Mouse (Mus musculus) embryonic stem cell, embryonic (primary cell): ENCODE data around the gene Chst5.

ENCODE experiments used
- CTCF ChIA-PET, 4 experiments: fragments of 300-600 bp in 2 of 4; fragments of 350-600 bp in 2 of 4; sonication (Branson Sonifier 250); formaldehyde crosslinking; loops; one replicate each; lab custom pipeline; 2022; ENCODE audit warnings: inconsistent platforms in 2 of 4; lab: Charles Lee
- POLR2A ChIA-PET, 4 experiments: fragments of 300-600 bp in 2 of 4; fragments of 350-600 bp in 2 of 4; sonication (Branson Sonifier 250); formaldehyde crosslinking; loops; one replicate each; lab custom pipeline; 2022; ENCODE audit warnings: antibody characterized with exemption in 4 of 4, inconsistent platforms in 1 of 4; lab: Charles Lee

Chst5 gene

DNA sequence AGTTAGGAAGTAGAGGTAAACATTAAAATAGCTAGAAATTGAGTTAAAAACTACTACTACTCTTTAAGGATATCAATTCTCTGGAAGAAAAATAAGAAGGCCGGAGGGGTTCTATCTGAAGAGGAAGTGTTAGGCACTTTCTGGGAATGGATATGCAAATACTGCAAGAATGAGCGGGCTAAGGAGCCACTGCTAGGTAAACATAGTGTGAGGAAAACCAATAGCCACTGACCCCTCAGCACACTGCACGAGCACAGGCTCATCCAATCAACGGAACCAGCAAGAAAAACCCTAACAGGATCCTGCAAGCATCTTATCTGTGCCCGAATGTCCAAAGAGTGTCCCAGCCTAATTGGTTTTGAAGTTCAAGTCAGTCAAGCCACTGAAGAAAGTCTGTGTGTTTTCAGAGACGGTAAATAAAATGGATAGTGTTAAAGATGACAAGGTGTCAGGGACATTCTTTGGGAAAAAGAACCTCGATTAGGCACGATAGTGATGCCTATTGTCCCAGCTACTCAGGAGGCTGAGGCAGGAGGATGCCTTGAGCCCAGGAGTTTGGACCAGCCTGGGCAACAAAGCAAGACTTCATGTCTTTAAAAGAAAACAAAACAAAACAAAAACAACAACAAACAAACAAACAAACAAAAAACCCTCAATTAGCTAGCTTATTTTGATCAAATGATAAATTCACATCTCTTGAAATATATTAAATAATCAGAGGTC lies 45.0 kb downstream of the Chst5 start:
- CTCF ChIA-PET: no interaction called here
- POLR2A ChIA-PET: interaction anchor here in 3 of 4 experiments (0.6 to 1.5 kb wide), 6 partner anchors 11 to 185 kb away, joined by 3 to 8 read pairs (median 4); partner anchors contain the start of gene Cfdp1 (in 1 of the 3)

DNA sequence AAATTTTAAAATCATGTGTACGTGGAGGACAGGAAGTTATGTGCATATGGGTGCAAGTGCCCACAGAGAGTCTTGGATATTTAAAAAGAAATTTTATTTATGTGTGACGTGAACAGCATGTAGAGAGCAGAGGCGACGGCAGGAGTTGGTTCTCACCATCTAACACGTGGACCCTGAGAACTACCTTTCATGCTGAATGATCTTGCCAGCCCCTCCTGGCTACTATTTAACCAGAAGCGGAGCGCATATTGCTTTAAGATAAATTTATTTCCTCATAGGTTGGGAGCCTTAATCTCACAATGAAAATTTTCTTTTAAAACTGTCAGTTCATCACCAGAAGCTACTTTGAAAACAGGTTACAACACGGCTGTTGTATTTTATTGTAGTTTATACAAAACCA lies 45.6 kb downstream of the Chst5 start:
- POLR2A ChIA-PET: interaction anchor here in 2 of 4 experiments (0.7 to 1.5 kb wide), 3 partner anchors 11 to 35 kb away, joined by 3 to 4 read pairs (median 3); partner anchors contain the start of gene Cfdp1 (in 1 of the 2)
- CTCF ChIA-PET: no interaction called here

DNA sequence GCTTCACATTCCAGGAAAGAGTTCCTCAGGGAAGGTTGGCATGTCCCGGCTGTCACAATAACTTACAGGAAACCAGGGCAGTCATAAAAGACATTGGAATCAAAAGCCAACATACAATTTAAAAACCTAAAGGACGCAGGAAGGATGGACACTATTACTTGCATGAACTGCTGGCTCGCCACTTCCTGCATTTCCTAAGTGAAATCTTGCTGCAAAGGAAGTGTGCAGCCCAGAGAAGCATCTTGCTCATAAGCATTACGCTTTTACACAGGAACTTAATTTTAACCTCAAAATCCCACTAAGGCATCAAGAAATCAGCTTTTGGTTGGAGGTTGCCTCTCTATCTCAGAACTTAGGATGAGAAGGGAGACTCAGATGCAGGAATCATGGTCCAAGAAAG lies 47.0 kb downstream of the Chst5 start:
- CTCF ChIA-PET: interaction anchor here in 2 of 4 experiments (0.5 to 0.9 kb wide), 3 partner anchors 18 to 705 kb away, joined by 5 to 18 read pairs (median 8); no protein-coding TSS in a partner anchor
- POLR2A ChIA-PET: interaction anchor here in 3 of 4 experiments (0.6 to 0.9 kb wide), 4 partner anchors 9 to 345 kb away, joined by 3 to 4 read pairs (median 4); partner anchors contain the start of gene Cfdp1 (in 1 of the 3)

DNA sequence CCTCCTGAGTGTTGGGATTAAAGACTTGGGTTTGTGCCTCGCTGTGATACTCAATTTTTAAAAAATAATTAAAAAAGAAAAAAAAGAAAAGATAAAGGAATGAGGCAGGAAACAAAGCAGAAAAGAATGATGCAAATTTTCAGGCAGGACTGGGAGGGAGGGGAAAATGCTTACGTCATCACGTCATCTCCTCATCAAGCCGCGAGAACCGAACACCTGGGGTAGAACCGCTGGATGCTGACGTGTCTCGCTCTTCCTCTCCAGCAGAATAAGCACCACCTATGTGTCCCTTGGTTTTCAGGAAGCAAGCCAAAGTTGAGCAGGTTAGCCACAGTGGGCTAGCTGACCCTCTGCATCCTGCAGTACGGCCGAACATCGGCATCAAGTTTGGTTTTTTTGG lies 54.3 kb downstream of the Chst5 start:
- ChIA-PET POLR2A (interaction anchor here in 2 of 4 experiments (1.1 to 1.9 kb wide), 2 partner anchors 30 to 84 kb away, joined by 4 read pairs; partner anchors contain the start of gene Gabarapl2 (in 1 of the 2)), CTCF (interaction anchor here in 1 of 4 experiments (0.6 to 0.7 kb wide), 2 partner anchors 16 to 177 kb away, joined by 3 to 4 read pairs; no protein-coding TSS in a partner anchor)

DNA sequence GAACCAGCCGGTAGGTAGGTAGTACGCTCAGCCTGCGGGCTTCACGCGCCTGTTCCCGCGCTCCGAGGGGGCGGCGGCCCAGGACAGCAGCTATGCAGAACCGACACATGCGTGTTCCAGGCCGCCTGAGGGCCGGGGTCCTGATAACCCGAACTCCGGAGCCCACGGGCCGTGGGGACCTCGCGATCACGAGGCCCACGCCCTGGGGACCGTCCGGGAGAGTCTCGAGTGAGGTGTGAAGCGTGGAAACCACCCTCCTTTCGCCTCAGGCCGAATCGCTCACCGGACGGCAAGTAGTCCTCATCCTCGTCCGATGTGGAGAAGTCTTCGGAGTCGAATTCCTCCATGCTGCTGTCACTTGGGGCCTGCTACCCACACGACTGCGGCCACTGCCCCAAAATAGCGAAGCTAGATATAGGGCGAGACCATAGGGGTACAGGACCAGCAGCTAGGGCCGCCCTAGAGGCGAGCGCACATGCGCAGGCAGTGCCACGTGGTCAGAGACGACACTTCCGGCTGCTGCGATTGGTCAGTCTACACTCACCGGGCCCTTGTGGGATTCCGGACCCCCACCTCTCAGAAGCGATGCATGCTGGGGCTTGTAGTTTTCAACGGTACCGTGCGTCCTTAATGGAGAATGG lies 56.3 kb downstream of the Chst5 start, which contains the start of gene Cfdp1:
Gene Cfdp1 (minus strand): TSS at position 431 of the 641 bp plus-strand sequence.
- POLR2A ChIA-PET: interaction anchor here (0.6 to 2.3 kb wide), 28 partner anchors 8 to 550 kb away, joined by 3 to 12 read pairs (median 3); partner anchors contain the start of genes Gabarapl2 (in 2 of the 4), Adat1 (in 1 of the 4), Chst5 (in 1 of the 4) and Tmem231 (in 1 of the 4)
- CTCF ChIA-PET: interaction anchor here in 3 of 4 experiments (0.5 to 1.3 kb wide), 6 partner anchors 20 to 352 kb away, joined by 3 to 5 read pairs (median 4); no protein-coding TSS in a partner anchor

DNA sequence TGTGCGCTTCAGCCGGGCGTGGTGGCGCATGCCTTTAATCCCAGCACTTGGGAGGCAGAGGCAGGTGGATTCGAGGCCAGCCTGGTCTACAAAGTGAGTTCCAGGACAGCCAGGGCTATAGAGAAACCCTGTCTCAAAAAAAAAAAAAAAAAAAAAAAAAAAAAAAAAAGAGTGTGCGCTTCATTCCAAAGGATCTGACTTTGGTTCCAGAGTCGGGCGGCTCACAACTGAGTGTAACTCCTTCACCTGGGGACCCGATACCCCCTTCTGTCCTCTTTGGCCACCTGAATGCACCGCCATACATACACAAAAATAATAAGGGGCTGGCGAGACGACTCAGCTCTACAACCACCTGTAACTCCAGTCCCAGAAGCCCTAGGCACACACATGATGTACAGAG lies 57.0 kb downstream of the Chst5 start:
- CTCF ChIA-PET: interaction anchor here (0.5 to 1.3 kb wide), 7 partner anchors 20 to 182 kb away, joined by 3 to 5 read pairs (median 3); no protein-coding TSS in a partner anchor
- POLR2A ChIA-PET: interaction anchor here in 3 of 4 experiments (0.6 to 2.3 kb wide), 20 partner anchors 9 to 210 kb away, joined by 3 to 12 read pairs (median 4); partner anchors contain the start of genes Gabarapl2 (in 2 of the 3), Adat1 (in 1 of the 3), Chst5 (in 1 of the 3) and Tmem231 (in 1 of the 3)

DNA sequence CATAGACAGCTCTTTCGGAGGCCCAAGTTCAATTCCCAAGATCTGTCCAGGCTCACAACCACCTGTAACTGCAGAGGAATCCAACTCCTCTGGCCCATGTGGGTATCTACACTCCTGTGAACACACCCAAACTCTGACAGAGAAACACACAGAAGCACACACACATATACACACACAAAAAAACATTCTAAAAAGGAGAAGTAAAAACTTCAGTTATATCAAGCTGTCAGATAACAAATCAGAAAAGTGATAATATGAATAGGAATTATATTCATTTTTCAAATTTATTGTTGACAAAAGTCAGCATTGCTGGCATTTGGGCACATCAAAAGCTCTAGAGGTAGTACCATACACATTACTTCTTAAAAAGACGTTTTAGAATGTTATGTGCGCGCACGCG lies 63.5 kb downstream of the Chst5 start:
- ChIA-PET POLR2A (no interaction called here), CTCF (interaction anchor here in 1 of 4 experiments (0.6 kb wide), 1 partner anchor 23 kb away, joined by 3 read pairs; no protein-coding TSS in a partner anchor)
